Mouse (Mus musculus) liver, postnatal 0 days (tissue): ENCODE measurements around the gene Pwp2.

ENCODE experiments used
- CTCF ChIP-seq: sonication (generic); IDR thresholded peaks from 2 replicates; pipeline ENCODE4 v1.5.1; 2016; ENCODE audit warnings: antibody characterized with exemption, low read depth
- EP300 ChIP-seq: IDR thresholded peaks from 2 replicates; pipeline ENCODE4 v1.6.1; 2016; ENCODE audit warnings: antibody characterized with exemption, low read depth, mild to moderate bottlenecking

DNA sequence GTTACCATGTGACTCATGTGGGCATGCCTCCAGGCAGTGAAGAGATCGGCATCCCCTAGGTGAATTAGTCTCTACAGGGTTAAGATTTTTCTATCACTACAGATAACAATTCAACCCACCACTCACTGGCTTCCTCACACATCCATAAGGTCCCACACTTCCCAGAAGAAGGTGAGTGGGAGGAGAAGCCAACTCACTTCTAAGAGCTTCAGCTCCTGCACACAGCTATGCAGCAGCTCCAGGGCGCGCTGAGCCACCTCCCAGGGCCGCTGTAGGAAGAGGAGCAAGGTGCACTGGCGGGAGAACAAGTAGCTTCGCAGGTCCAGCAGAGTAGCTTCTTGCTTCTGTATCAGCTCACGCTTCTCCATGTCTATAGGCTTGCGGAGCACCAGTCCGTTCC is 29.4 kb upstream of the Pwp2 start:
- TF ChIP-seq CTCF: no peak
- no peak for TF ChIP-seq EP300
